8 mouse cellular contexts compared by ENCODE assay signal in genomic region chr17:48543301-48543765, GRCm38 (mm10).
DNase-seq lines count a peak whose midpoint lies in the region; ATAC-seq and TF ChIP-seq lines count a peak whose summit lies in the region.

No protein-coding gene starts in this region.

- H3K9me3 ChIP-seq in midbrain, embryonic 13.5 days = no peaks in the 10 kb centered on the region
- H3K9me3 ChIP-seq in midbrain, embryonic 10.5 days (replicated peaks) = 0 out of 2 replicates have a peak, but pooled peaks cover 3% of the 10 kb centered on the region
- H3K9me3 ChIP-seq in stomach, postnatal 0 days (ENCODE audit: control insufficient read depth, low read length) = no peaks in the 10 kb centered on the region

- peak overlapping the region; percentile 40; the same call in 1 of the 2 replicates for H3K27ac ChIP-seq in midbrain, embryonic 13.5 days
- no peak overlapping the region for H3K27ac ChIP-seq in midbrain, embryonic 10.5 days (replicated peaks)
- no peak overlapping the region for H3K27ac ChIP-seq in kidney, adult 2 months (ENCODE audit: insufficient read depth, low read depth, low read length)
- H3K27ac ChIP-seq in stomach, postnatal 0 days (replicated peaks) = no peak overlapping the region

- H3K4me3 ChIP-seq in midbrain, embryonic 13.5 days (replicated peaks) = no peak overlapping the region
- H3K4me3 ChIP-seq in midbrain, embryonic 10.5 days = no peak overlapping the region
- H3K4me3 ChIP-seq in kidney, adult 2 months (ENCODE audit: insufficient read depth, low read depth, low read length) = no peak overlapping the region
- H3K4me3 ChIP-seq in stomach, postnatal 0 days (ENCODE audit: low read depth, low read length) = no peak overlapping the region

- no peaks in the 10 kb centered on the region for H3K4me1 ChIP-seq in midbrain, embryonic 13.5 days (replicated peaks)
- peaks cover 5% of the 10 kb centered on the region; the same call in 1 of the 2 replicates for H3K4me1 ChIP-seq in midbrain, embryonic 10.5 days
- peaks cover 15% of the 10 kb centered on the region; the same call in 1 of the 2 replicates for H3K4me1 ChIP-seq in kidney, adult 2 months (ENCODE audit: control insufficient read depth, insufficient read depth, low read length)
- no peaks in the 10 kb centered on the region for H3K4me1 ChIP-seq in stomach, postnatal 0 days (replicated peaks; ENCODE audit: control insufficient read depth, insufficient read depth)

- no peaks in the 10 kb centered on the region for H3K36me3 ChIP-seq in midbrain, embryonic 13.5 days
- H3K36me3 ChIP-seq in midbrain, embryonic 10.5 days = no peaks in the 10 kb centered on the region
- H3K36me3 ChIP-seq in kidney, adult 2 months (ENCODE audit: control insufficient read depth, insufficient read depth, low read length) = no peaks in the 10 kb centered on the region
- no peaks in the 10 kb centered on the region for H3K36me3 ChIP-seq in stomach, postnatal 0 days (ENCODE audit: control insufficient read depth, insufficient read depth, low read length)

- DNase-seq in midbrain, embryonic 10.5 days (ENCODE audit: low spot score) = no peak
- peak; percentile 67 for DNase-seq in kidney, adult 2 months
- peak; percentile 78 to 90 for DNase-seq in left cerebral cortex, postnatal 25 days (ENCODE audit: low spot score in 2 of 2)
- DNase-seq in stomach, postnatal 0 days (ENCODE audit: low spot score) = no peak
- no peak for DNase-seq in embryo, embryonic 9.5 days (ENCODE audit: extremely low spot score)
- DNase-seq in spleen, adult 18-20 months = no peak
- no peak for DNase-seq in gastrocnemius, postnatal 36 days

- intact Hi-C loops in left cerebral cortex, postnatal 25 days (cut with DNase I) = loop anchor here (2.0 kb wide), 1 partner anchor 41 kb away; no protein-coding TSS in a partner anchor
- intact Hi-C loops in gastrocnemius, postnatal 36 days (cut with DNase I) = no loop called here

- no peak for TF ChIP-seq CTCF in kidney, adult 2 months (conservative IDR thresholded peaks at IDR 0.05; ENCODE audit: insufficient read depth, insufficient read length, low read depth, low read length)
- TF ChIP-seq CTCF in stomach, postnatal 0 days (IDR thresholded peaks at IDR 0.05; ENCODE audit: low read depth) = no peak

- no peak for TF ChIP-seq EP300 in stomach, postnatal 0 days (optimal IDR thresholded peaks at IDR 0.05)

- no peaks in the 10 kb centered on the region for H3K27me3 ChIP-seq in midbrain, embryonic 13.5 days
- no peaks in the 10 kb centered on the region for H3K27me3 ChIP-seq in midbrain, embryonic 10.5 days (ENCODE audit: low read depth, poor library complexity, severe bottlenecking)
- H3K27me3 ChIP-seq in kidney, adult 2 months (replicated peaks; ENCODE audit: control insufficient read depth, insufficient read depth, low read length) = no peaks in the 10 kb centered on the region
- H3K27me3 ChIP-seq in stomach, postnatal 0 days (ENCODE audit: control insufficient read depth, insufficient read depth, low read length) = no peaks in the 10 kb centered on the region

- no peak for TF ChIP-seq POLR2A in kidney, adult 2 months (IDR thresholded peaks at IDR 0.05; ENCODE audit: low read depth, low read length)

- WGBS in midbrain, embryonic 13.5 days = 70% methylated on average over 15 of the region's 15 CpGs
- WGBS in midbrain, embryonic 10.5 days = 81% methylated on average over 15 of the region's 15 CpGs
- WGBS in kidney, adult 2 months = 23% methylated on average over 15 of the region's 15 CpGs
- WGBS in stomach, postnatal 0 days = 28% methylated on average over 14 of the region's 15 CpGs

- H3K9ac ChIP-seq in midbrain, embryonic 13.5 days (replicated peaks) = no peak overlapping the region
- H3K9ac ChIP-seq in stomach, postnatal 0 days (ENCODE audit: low read length) = no peak overlapping the region

- 0 out of 2 replicates have a peak, but pooled peaks have one; percentile 10 for ATAC-seq in midbrain, embryonic 13.5 days
- peak; percentile 9; the same call in 1 of the 2 replicates for ATAC-seq in stomach, postnatal 0 days (ENCODE audit: low FRiP score, low TSS enrichment)

- no peak overlapping the region for H3K4me2 ChIP-seq in midbrain, embryonic 13.5 days (replicated peaks)
- H3K4me2 ChIP-seq in stomach, postnatal 0 days (replicated peaks; ENCODE audit: low read depth) = peak overlapping the region; percentile 40

Comparison
In these comparisons a context has a peak if more than half of its experiments do, and no peak if none do; other contexts are left out.
1. DNase-seq: peak in kidney, adult 2 months (single experiment) and left cerebral cortex, postnatal 25 days (2 of 2); none in midbrain, embryonic 10.5 days (single experiment), stomach, postnatal 0 days (single experiment), embryo, embryonic 9.5 days (single experiment), spleen, adult 18-20 months (0 of 2) and gastrocnemius, postnatal 36 days (0 of 2).